Mouse (Mus musculus): ENCODE measurements around the gene Wnt16.

GRCm38 (mm10) chr6:22326289-22326688 lies 38.3 kb downstream of the Wnt16 start:
- TF ChIP-seq CTCF (IDR thresholded peaks at IDR 0.05; ENCODE audit: insufficient read depth, low read depth, low read length), result no peak
- no peak for TF ChIP-seq POLR2A (IDR thresholded peaks at IDR 0.05; ENCODE audit: insufficient read depth, low read depth, low read length)
